Mouse (Mus musculus): ENCODE data around the gene Grik3.

GRCm38 (mm10) chr4:125459791-125460190 is 30.7 kb upstream of the Grik3 start:
- TF ChIP-seq CTCF (IDR thresholded peaks at IDR 0.05; ENCODE audit: low read depth, low read length) (no peak), EP300 (IDR thresholded peaks at IDR 0.05; ENCODE audit: insufficient read depth, low read depth, low read length) (no peak)

All from ES-Bruce4 (cell line).